Mouse (Mus musculus) kidney, postnatal 25 days (tissue): ENCODE data around the gene Gm21244.
"Not testable (repeated sequence)": the region's sequence is repeated elsewhere in the genome, so short reads cannot be mapped to it uniquely, and the experiment has no call there.

Experiments used
- DNase-seq, 2 experiments: peaks; one replicate each; pipeline ENCODE4 v3.0.0; 2021; ENCODE audit warnings: mixed read lengths in 2 of 2

The Gm21244 gene

DNA sequence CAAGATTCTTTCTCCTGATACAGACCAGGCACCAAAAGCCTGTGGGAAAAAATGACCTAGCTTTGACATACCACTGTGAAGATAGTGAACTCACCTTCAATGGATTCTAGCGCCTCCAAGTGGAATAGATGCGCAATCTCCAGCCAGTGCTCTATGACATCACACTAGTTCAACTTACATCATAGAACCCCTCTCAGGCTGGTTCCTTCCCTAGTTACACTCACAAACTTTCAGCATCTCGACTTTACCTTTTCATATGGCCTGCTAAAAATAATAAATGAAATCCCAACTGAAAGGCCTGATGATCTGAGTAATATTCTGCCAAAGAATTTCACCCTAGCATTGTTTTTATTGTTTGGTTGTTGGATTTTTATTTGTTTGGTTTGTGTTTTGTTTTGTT lies at the start of gene Gm21244:
Gene Gm21244, minus strand, starts transcription at position 101 of the 400 bp plus-strand sequence.
- not testable (repeated sequence) for DNase-seq
